Mouse (Mus musculus) embryonic facial prominence, embryonic 13.5 days (tissue): ENCODE data around the gene Adamts4. TPM values are rescaled to one million over a fixed set of nuclear protein-coding genes. Genes with fewer than 3 reads are reported as not detected.

Experiments used
- ATAC-seq: fragments of 200-750 bp; cut with Nextera tagmentation; 2 replicates; pipeline ENCODE4 v1.8.0; 2017; ENCODE audit warnings: low read depth; ENCODE audit not compliant: insufficient number of reproducible peaks, insufficient read depth, low FRiP score, low TSS enrichment
- H3K27ac ChIP-seq: fragments of 300-500 bp; sonication (generic); 2 replicates; pipeline ENCODE4 v1.5.1; 2015; ENCODE audit warnings: moderate library complexity, mild to moderate bottlenecking, inconsistent platforms
- H3K27me3 ChIP-seq: fragments of 300-500 bp; sonication (generic); 2 replicates; pipeline ENCODE4 v1.6.1; 2015; ENCODE audit warnings: mild to moderate bottlenecking, inconsistent platforms
- H3K36me3 ChIP-seq: fragments of 300-500 bp; sonication (generic); 2 replicates; pipeline ENCODE4 v1.6.1; 2015; ENCODE audit warnings: mild to moderate bottlenecking, inconsistent platforms
- H3K4me1 ChIP-seq: fragments of 300-500 bp; sonication (generic); 2 replicates; pipeline ENCODE4 v1.6.1; 2015; ENCODE audit warnings: inconsistent platforms
- H3K4me2 ChIP-seq: fragments of 300-500 bp; sonication (generic); 2 replicates; pipeline ENCODE4 v1.6.1; 2015; ENCODE audit warnings: moderate library complexity, mild to moderate bottlenecking, inconsistent platforms
- H3K4me3 ChIP-seq: fragments of 300-500 bp; sonication (generic); 2 replicates; pipeline ENCODE4 v1.5.1; 2015; ENCODE audit warnings: mild to moderate bottlenecking, inconsistent platforms
- H3K9ac ChIP-seq: fragments of 300-500 bp; sonication (generic); 2 replicates; pipeline ENCODE4 v1.6.1; 2015; ENCODE audit warnings: mild to moderate bottlenecking, inconsistent platforms
- H3K9me3 ChIP-seq: fragments of 300-500 bp; sonication (generic); 2 replicates; pipeline ENCODE4 v1.6.1; 2016; ENCODE audit warnings: inconsistent platforms
- WGBS: fragments of 180-500 bp; shearing (Covaris S2); methylation state at CpG from one replicate; pipeline ENCODE4 v1.1.7; 2015; ENCODE audit warnings: mixed read lengths; 5-methylcytosine and 5-hydroxymethylcytosine counted together
- polyA plus RNA-seq: library from polyadenylated mRNA; unstranded; fragments of >200 nt; fragmentation: Nextera tagmentation; extraction: Ambion mirVana; gene quantifications from 2 replicates; pipeline ENCODE4 v1.2.1, GENCODE M21; 2015

Adamts4 gene
- polyA plus RNA-seq, 1 experiment from 2014 or later: 25.6 TPM

DNA sequence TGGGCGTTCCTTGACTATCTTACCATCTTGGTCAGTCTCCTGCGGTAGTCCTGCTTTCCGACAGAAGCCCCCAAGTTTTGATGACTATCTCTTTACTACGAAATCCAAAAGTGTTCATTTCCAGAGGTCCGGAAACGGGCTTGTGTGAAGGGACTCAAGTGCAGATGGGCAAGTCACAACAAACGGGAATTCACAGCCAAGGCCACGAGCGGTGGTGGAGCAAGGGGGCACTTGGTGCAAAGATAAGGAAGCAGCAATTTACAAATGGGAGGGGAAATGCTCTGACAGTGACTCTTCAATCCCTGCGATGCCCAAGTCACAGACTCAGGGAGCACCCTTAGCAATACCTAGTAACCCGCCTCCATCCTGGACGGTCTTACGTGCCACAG, 2.8 kb upstream of the Adamts4 start:
- Histone ChIP-seq H3K36me3 (peaks cover 28% of the 10 kb centered on the region), H3K27ac (peak overlapping the region; percentile 96), H3K4me2 (peak overlapping the region; percentile 75), H3K27me3 (no peaks in the 10 kb centered on the region), H3K4me3 (peak overlapping the region; percentile 79), H3K9ac (peak overlapping the region; percentile 67), H3K4me1 (peaks cover 71% of the 10 kb centered on the region), H3K9me3 (no peaks in the 10 kb centered on the region)
- WGBS: 6% methylated on average over 13 of the region's 13 CpGs
- ATAC-seq: no peak

DNA sequence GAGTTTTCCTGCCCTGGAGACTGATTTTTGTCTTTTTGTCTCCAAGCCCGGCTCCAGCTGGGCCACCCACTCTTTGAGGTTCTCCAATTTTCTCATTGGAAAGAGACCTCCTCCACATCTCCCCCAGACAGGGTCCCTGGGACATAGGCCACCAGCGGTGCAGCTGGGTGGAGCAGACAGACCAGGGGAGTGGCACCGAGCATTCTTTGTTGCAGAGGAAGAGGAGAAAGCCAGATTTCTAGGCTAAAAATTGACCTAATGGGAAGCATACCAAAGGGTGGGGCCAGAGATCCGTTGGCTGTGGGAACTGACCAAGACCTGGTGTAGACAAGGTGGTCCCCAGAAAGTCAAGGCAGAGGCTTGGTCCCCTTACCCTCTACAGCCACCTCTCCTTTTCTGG, 2.3 kb upstream of the Adamts4 start:
- peak overlapping the region; percentile 67 for H3K9ac ChIP-seq
- H3K36me3 ChIP-seq: peaks cover 24% of the 10 kb centered on the region
- peak overlapping the region; percentile 79 for H3K4me3 ChIP-seq
- H3K27me3 ChIP-seq: no peaks in the 10 kb centered on the region
- H3K4me2 ChIP-seq: peak overlapping the region; percentile 75
- no peaks in the 10 kb centered on the region for H3K9me3 ChIP-seq
- H3K4me1 ChIP-seq: peaks cover 76% of the 10 kb centered on the region
- H3K27ac ChIP-seq: peak overlapping the region; percentile 96
- no peak for ATAC-seq
- 10% methylated on average over 4 of the region's 4 CpGs for WGBS

- Histone ChIP-seq H3K9me3 (no peaks in the 10 kb centered on the region), H3K4me1 (peaks cover 82% of the 10 kb centered on the region), H3K27ac (peak overlapping the region; percentile 96), H3K27me3 (no peaks in the 10 kb centered on the region), H3K4me2 (peak overlapping the region; percentile 75; the same call in 1 of the 2 replicates), H3K9ac (no peak overlapping the region), H3K4me3 (no peak overlapping the region), H3K36me3 (peaks cover 24% of the 10 kb centered on the region)
- WGBS: 41% methylated on average over 3 of the region's 3 CpGs
- ATAC-seq: no peak
These were observed 1.6 kb upstream of the Adamts4 start for GRCm38 (mm10) chr1:171248386-171249226.

GRCm38 (mm10) chr1:171250680-171251593, 716 bp downstream of the Adamts4 start, which contains the start of gene Ndufs2:
TSS of gene Ndufs2 (minus strand) at chr1:171251388.
- H3K36me3 ChIP-seq: peaks cover 28% of the 10 kb centered on the region
- peak within 1 kb of the TSS; percentile 52 for H3K4me3 ChIP-seq
- WGBS: 5% methylated on average over 26 of the region's 26 CpGs
- H3K4me1 ChIP-seq: peaks cover 72% of the 10 kb centered on the region
- ATAC-seq: no peak
- peak within 1 kb of the TSS; percentile 96 for H3K27ac ChIP-seq
- no peaks in the 10 kb centered on the region for H3K27me3 ChIP-seq
- peak within 1 kb of the TSS; percentile 84 for H3K4me2 ChIP-seq
- H3K9ac ChIP-seq: peak within 1 kb of the TSS; percentile 73
- H3K9me3 ChIP-seq: no peaks in the 10 kb centered on the region

DNA sequence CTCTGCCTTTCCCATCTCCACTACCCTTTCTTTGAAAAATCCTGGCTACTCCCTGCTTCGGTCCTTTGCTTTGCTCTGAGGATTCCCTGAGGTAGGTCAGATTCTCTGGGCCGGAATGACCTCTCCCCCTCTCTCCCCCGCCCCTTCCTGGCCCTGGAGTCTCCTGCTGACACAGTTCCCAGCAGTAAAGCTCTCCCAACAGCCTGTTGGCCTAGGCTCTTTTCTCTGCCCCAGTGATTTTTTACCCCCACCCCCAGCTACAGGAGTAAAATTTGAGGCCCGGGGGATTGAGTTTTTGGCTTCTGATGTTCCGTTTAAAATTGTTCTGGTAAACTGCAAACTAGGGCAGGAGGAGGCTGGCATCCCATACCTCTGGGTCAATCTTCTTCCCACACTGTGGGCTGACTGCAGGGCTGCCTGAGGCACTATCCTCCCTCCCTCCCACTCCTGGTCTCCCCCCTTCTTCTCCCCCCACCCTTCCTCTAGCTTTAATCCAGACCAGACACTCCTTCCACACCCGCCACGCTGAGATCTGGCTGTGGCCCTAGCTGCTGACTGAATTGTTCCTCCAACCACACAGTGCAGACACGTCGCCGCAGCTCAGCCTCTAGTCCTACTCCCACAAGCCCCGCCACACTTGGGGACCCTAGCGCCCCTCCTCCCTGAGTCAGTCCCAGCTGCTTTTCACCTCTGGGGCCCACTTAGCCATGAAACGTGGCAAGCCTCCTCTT, 1.5 kb downstream of the Adamts4 start:
- Histone ChIP-seq H3K9ac (peak overlapping the region; percentile 73), H3K4me1 (peaks cover 67% of the 10 kb centered on the region), H3K27ac (peak overlapping the region; percentile 96), H3K9me3 (no peaks in the 10 kb centered on the region), H3K27me3 (no peaks in the 10 kb centered on the region), H3K36me3 (peaks cover 36% of the 10 kb centered on the region), H3K4me3 (peak overlapping the region; percentile 52), H3K4me2 (peak overlapping the region; percentile 84)
- 2% methylated on average over 13 of the region's 13 CpGs for WGBS
- ATAC-seq: peak; percentile 50

GRCm38 (mm10) chr1:171252415-171252814, 2.2 kb downstream of the Adamts4 start:
- H3K27me3 ChIP-seq: no peaks in the 10 kb centered on the region
- H3K4me3 ChIP-seq: peak overlapping the region; percentile 52
- H3K36me3 ChIP-seq: peaks cover 41% of the 10 kb centered on the region
- H3K9me3 ChIP-seq: no peaks in the 10 kb centered on the region
- WGBS: 33% methylated on average over 17 of the region's 17 CpGs
- H3K4me1 ChIP-seq: peaks cover 65% of the 10 kb centered on the region
- ATAC-seq: no peak
- peak overlapping the region; percentile 96 for H3K27ac ChIP-seq
- peak overlapping the region; percentile 84 for H3K4me2 ChIP-seq
- H3K9ac ChIP-seq: peak overlapping the region; percentile 73

DNA sequence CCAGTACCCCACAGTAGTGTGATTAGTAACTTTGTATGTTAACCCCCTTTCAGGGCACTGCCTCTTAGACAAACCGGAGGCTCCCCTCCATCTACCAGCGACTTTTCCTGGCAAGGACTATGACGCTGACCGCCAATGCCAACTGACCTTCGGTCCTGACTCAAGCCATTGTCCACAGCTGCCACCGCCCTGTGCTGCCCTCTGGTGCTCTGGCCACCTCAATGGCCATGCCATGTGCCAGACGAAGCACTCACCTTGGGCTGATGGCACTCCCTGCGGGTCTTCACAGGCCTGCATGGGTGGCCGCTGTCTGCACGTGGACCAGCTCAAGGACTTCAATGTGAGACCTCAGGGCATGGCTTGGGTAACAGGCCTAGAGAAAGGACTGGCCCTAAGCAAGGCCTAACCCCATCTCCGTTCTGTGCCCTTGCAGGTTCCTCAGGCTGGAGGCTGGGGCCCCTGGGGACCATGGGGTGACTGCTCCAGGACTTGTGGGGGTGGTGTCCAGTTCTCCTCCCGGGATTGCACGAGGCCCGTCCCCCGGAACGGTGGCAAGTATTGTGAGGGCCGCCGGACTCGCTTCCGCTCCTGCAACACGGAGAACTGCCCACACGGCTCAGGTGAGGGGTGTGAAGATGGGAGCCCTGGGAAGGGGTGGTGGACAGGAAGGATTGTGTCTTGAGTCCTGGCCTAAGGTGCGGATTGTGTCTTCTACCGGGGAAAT, 6.0 kb downstream of the Adamts4 start:
- no peak for ATAC-seq
- H3K9me3 ChIP-seq: no peaks in the 10 kb centered on the region
- H3K9ac ChIP-seq: no peak overlapping the region
- no peak overlapping the region for H3K4me3 ChIP-seq
- peaks cover 34% of the 10 kb centered on the region for H3K4me1 ChIP-seq
- no peaks in the 10 kb centered on the region for H3K27me3 ChIP-seq
- H3K36me3 ChIP-seq: peaks cover 67% of the 10 kb centered on the region
- H3K4me2 ChIP-seq: no peak overlapping the region
- no peak overlapping the region for H3K27ac ChIP-seq
- WGBS: 90% methylated on average over 24 of the region's 24 CpGs

DNA sequence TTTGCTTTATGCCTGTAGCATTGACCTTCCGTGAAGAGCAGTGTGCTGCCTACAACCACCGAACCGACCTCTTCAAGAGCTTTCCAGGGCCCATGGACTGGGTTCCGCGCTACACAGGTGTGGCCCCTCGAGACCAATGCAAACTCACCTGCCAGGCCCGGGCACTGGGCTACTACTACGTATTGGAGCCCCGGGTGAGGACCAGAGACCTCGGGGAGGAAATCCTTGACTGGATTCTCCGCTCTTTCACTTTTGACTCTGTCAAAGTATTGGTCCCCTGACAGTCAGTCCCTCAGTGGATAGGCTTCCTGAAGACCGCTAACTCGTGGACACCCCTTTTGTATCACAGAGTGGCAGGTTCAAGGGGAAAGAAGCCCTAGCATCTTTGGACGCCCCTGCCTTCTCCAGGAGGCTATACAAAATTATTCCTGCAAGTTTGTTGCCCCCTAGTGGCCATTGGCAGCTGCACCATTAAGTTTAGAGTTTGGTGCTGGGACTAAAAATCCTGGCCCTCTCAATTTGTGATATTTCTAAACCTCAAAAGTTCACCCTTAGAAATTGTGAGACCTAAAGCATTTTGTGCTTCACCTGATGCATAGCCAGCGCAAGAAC, 6.8 kb downstream of the Adamts4 start:
- 72% methylated on average over 15 of the region's 15 CpGs for WGBS
- H3K4me1 ChIP-seq: peaks cover 32% of the 10 kb centered on the region
- peaks cover 67% of the 10 kb centered on the region for H3K36me3 ChIP-seq
- H3K9ac ChIP-seq: no peak overlapping the region
- no peaks in the 10 kb centered on the region for H3K27me3 ChIP-seq
- no peak for ATAC-seq
- no peaks in the 10 kb centered on the region for H3K9me3 ChIP-seq
- no peak overlapping the region for H3K4me3 ChIP-seq
- H3K27ac ChIP-seq: no peak overlapping the region
- no peak overlapping the region for H3K4me2 ChIP-seq

DNA sequence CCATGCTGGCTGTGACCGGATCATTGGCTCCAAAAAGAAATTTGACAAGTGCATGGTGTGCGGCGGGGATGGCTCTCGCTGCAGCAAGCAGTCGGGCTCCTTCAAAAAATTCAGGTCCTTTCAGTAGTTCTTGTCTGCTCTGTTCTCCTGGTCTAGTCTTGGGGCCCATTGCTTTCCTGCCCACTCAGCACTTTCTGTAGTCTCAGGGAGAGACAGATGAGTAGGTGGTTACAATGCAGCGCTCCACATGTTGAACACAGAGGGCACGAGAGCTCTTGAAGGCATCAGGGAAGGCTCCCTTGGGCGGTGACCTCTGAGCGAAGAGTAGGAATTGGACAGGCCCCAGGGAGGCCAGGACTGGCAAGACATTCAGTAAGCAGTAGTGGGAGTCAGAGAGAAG, 7.6 kb downstream of the Adamts4 start:
- H3K9ac ChIP-seq: no peak overlapping the region
- no peaks in the 10 kb centered on the region for H3K27me3 ChIP-seq
- H3K4me3 ChIP-seq: no peak overlapping the region
- H3K36me3 ChIP-seq: peaks cover 67% of the 10 kb centered on the region
- H3K4me1 ChIP-seq: peaks cover 32% of the 10 kb centered on the region
- H3K9me3 ChIP-seq: no peaks in the 10 kb centered on the region
- ATAC-seq: no peak
- WGBS: 86% methylated on average over 9 of the region's 9 CpGs
- no peak overlapping the region for H3K4me2 ChIP-seq
- H3K27ac ChIP-seq: no peak overlapping the region

DNA sequence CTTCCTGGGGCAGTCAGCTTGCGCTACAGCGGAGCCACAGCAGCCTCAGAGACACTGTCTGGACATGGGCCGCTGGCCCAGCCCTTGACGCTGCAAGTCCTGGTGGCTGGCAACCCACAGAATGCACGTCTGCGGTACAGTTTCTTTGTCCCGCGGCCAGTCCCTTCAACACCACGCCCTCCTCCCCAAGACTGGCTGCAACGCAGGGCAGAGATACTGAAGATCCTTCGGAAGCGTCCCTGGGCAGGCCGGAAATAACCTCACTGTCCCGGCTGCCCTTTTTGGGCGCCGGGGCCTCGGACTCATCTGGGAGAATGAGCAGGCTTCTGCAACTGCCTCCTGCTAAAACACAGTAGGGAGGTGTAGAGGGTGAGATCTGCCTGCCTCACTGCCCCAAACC, 8.7 kb downstream of the Adamts4 start:
- Histone ChIP-seq H3K36me3 (peaks cover 56% of the 10 kb centered on the region), H3K27me3 (no peaks in the 10 kb centered on the region), H3K9me3 (no peaks in the 10 kb centered on the region), H3K9ac (no peak overlapping the region), H3K4me2 (no peak overlapping the region), H3K4me3 (no peak overlapping the region), H3K4me1 (peaks cover 27% of the 10 kb centered on the region), H3K27ac (no peak overlapping the region)
- WGBS: 88% methylated on average over 17 of the region's 17 CpGs
- no peak for ATAC-seq
